In genomic region chr6:83385569-83386090, GRCm38 (mm10) we compare ENCODE assay signal across 27 mouse cellular contexts.
"Had no signal": no experiment of that assay in that cellular context is flagged by ENCODE, and none has a peak within 500 bp of the region (broad histone marks: within the 10 kb centered on the region; RNA-seq: fewer than 3 reads in every experiment).

No protein-coding gene starts in this region.

- H3K27me3 ChIP-seq: embryonic facial prominence, embryonic 12.5 days; embryonic facial prominence, embryonic 13.5 days; embryonic facial prominence, embryonic 15.5 days; forebrain, embryonic 12.5 days; forebrain, embryonic 13.5 days; forebrain, embryonic 15.5 days had no signal

- H3K9me3 ChIP-seq: embryonic facial prominence, embryonic 10.5 days; embryonic facial prominence, embryonic 12.5 days; embryonic facial prominence, embryonic 13.5 days; embryonic facial prominence, embryonic 15.5 days; forebrain, embryonic 10.5 days; forebrain, embryonic 12.5 days; forebrain, embryonic 13.5 days; forebrain, embryonic 15.5 days had no signal

- H3K27ac ChIP-seq: embryonic facial prominence, embryonic 10.5 days; embryonic facial prominence, embryonic 13.5 days; embryonic facial prominence, embryonic 15.5 days; forebrain, embryonic 10.5 days; forebrain, embryonic 12.5 days; forebrain, embryonic 13.5 days; forebrain, embryonic 15.5 days; gastrocnemius, adult 2 months; heart, adult 2 months had no signal

- ATAC-seq: forebrain, embryonic 13.5 days; forebrain, embryonic 14.5 days; forebrain, embryonic 15.5 days; forebrain, embryonic 16.5 days; forebrain, postnatal 0 days had no signal

- DNase-seq: cerebellum, adult 9-10 months; cerebellum, adult 9-11 months; cerebellum, postnatal 10 days; cerebellum, postnatal 14 days; cerebellum, postnatal 25 days; cerebellum, postnatal 36 days; embryo, embryonic 11 days; forebrain, postnatal 0 days; gastrocnemius, adult 2 months; gastrocnemius, postnatal 10 days; gastrocnemius, postnatal 14 days; gastrocnemius, postnatal 25 days; gastrocnemius, postnatal 36 days; heart, adult 11 months; heart, adult 18-20 months; heart, adult 2 months had no signal

- H3K4me3 ChIP-seq: embryonic facial prominence, embryonic 10.5 days; embryonic facial prominence, embryonic 12.5 days; embryonic facial prominence, embryonic 13.5 days; embryonic facial prominence, embryonic 15.5 days; erythroblast, embryonic 14.5 days; forebrain, embryonic 10.5 days; forebrain, embryonic 12.5 days; forebrain, embryonic 13.5 days; forebrain, embryonic 15.5 days; gastrocnemius, adult 2 months; heart, adult 2 months had no signal

- H3K4me2 ChIP-seq: embryonic facial prominence, embryonic 12.5 days; embryonic facial prominence, embryonic 13.5 days; embryonic facial prominence, embryonic 15.5 days; forebrain, embryonic 12.5 days; forebrain, embryonic 13.5 days; forebrain, embryonic 15.5 days had no signal

- H3K4me1 ChIP-seq: embryonic facial prominence, embryonic 12.5 days; forebrain, embryonic 12.5 days; forebrain, embryonic 13.5 days; forebrain, embryonic 15.5 days had no signal

- H3K9ac ChIP-seq: embryonic facial prominence, embryonic 12.5 days; embryonic facial prominence, embryonic 13.5 days; embryonic facial prominence, embryonic 15.5 days; forebrain, embryonic 12.5 days; forebrain, embryonic 13.5 days; forebrain, embryonic 15.5 days; forebrain, postnatal 0 days had no signal
